Mouse (Mus musculus) embryo, embryonic 10.5 days (tissue): ENCODE results near the gene Lyl1.

ENCODE experiments used
- DNase-seq: peaks from one replicate; pipeline ENCODE4 v3.0.0-alpha.2; 2015; ENCODE audit warnings: low spot score

Lyl1 gene

DNA sequence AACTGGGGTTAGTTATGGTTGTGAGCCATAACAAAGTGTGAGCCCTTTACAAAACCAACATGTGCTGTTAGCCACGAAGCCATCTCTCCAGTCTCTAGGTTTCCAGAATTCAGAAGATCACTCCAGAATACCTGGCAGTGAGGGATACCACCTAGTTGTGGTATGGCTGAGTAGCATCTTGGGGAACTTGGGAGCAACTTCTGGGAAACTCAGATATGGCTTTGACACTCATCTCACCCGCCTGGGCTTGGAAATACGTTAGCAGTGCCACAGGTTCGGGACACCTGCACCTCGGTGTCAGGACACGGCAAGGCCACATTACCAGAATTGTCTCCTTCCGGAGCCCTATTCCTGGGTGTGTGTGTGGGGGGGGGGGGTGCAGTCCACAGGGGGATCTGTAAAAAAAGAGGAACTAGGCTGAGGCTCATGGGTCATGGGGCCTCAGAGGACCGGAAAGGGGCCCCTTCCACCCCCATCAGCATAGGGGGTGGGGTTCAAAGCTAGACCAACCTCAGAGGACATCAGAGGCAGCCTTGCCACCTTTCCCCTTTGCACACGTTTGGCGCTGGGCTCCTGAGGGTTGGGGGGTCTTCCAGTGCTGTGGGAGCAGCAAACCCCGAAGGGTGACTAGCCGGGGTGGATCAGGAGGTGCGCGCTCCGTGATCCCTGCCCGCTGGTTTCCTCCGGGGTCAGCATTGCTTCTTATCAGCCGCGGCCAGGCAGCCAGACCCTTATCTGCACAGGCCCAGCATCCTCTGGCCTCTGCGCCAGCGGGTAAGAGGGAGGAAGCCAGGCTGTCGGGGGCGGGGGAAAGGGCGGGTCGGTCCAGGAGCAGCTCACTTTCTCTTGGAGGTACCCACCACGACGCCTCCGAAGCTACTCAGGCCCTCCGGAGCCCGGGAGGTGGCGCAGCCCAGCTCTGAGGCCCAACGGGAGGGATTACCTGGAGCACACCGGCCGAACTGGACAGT lies at the start of gene Lyl1:
Gene Lyl1 (plus strand): TSS at position 517 of the 971 bp plus-strand sequence.
- peak; percentile 49 for DNase-seq

DNA sequence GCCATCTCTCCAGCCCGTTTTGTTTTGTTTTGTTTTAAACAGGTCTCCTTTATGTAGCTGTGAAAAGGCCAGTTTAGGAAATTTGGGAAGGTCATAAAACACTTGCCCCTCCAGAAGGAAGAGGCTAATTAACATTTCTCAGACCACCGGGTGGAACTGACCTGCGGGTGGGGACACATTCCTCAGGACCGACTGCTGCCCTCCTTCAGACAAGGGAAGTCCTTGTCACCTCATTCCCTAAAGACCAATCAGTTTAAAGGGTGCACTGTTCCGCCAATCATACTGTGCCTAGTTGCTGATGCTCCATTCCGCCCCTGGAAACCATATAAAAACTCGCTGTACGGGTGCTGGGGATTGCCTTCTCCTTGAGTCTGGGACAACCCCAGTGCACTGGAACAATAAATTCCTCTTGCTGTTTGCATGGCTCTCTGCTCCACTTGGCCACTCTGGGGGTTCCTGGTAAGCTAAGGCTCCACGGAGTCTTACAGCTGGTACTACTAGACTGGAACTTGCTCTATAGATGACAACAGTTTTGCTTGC lies 48.1 kb upstream of the Lyl1 start:
- DNase-seq, result peak; percentile 34

DNA sequence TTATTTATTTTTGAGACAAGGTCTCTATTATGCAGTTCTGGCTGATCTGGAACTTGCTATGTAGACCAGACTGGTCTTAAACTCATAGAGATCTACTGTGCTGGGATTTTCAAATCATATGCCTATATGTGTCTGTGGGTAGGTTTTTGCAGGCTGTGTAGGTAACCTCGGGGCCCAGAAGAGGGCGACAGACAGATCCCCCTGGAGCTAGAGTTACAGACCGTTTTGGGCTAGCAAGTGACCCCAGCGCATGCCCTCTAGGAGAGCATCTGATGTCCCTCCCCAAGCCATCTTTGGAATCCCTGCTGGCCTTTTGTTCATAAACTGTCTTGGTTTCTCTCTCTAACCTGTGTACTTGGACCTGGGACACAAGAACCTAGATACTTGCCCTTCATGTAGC lies 46.7 kb upstream of the Lyl1 start:
- peak; percentile 68 for DNase-seq

DNA sequence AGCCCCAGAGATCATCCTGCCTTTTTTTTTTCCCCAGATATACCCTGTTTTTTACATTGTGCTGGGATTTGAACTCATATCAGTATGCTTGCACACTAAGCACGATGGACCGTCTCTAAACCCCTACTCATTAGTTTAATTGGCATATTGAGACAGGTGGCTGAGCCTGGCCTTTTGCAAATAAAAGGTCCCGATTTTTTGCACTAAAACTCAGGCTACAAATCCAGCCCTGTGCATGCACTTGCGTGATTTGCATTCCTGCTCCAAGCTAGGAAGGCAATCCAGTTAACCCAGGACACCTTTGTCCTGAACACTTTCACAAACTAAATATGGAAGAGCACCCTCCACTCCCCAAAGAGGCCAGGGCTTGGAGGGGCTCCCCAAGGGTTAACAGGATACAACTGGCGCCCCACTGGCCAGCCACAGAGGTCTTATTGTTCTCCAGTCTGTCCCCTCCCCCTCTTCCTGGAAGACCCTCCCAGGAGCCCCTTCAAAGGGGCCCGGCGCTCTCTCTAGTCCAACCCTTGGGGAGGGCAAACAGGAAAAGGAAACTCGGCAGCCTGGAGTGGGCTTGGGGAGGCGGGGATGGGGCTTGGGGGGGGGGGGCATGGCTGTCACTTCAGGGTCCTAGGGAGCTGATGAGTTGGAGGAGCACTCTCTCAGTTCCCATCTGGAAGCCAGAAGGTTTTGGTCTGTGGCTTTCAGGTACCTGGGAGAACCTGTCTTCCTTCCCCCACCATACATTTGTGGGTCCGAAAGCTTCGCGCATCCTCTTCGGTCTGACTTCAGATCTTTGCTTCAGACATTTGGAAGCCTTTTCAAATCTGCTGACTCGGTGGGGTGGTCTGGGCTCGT lies 45.7 kb upstream of the Lyl1 start:
- peak; percentile 94 for DNase-seq

DNA sequence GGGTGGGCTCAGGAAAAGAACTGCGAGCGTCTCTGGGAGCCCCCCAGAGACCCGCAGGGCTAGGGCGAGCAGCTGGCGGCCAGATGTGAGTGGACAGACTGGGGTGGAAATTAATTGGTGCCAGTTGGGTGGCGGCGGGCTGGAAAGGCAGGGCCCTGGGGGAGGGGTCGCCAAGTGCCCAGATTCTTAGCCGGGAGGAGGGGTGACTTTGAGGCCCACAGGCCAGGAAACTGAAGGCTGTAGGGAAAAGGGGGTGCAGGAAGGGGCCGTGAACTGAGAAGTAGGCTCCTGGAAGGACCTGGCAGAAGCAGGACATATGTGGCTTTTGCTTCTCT lies 45.1 kb upstream of the Lyl1 start:
- DNase-seq, result peak; percentile 86

DNA sequence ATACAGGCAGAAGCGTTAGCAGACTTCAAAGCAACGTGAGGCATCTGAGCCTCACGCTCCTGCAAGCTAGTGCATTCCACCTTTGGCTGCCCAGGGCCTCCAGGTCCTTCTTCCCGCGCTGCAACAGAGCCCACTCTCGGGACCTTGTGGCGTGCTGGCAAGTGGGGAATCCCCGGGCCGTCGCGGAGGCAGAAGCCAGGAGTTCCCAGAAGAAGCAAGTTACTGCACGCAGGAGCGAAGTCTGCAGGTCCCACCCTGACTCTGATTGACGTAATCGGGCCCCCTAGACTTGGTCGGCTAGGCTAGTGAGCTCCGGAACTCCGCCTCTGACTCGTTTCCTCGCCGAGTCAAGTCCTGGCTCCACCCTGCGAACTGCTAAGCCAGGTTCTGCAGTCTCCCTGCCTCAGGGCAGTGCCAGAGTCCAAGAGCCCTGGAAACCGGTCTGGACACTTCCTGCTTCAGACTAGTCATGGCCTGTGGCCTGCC lies 44.6 kb upstream of the Lyl1 start:
- peak; percentile 88 for DNase-seq

DNA sequence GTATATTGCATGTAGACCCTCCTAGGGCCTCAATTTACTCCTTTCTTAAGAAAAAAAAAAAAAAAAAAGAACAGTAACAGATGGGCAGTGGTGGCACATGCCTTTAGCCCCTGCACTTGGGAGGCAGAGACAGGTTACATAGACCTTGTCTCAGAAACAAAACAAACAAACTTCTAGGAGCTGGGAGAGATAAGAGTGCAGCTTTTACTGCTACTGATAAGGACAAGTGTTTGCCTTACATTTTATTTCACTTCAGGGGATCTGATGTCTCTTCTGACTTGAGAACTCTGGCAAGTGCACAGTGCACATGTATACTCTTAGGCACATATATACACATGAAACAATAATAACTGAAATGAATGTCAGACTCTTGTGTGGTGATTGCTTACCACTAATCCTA lies 44.1 kb upstream of the Lyl1 start:
- DNase-seq, result no peak

DNA sequence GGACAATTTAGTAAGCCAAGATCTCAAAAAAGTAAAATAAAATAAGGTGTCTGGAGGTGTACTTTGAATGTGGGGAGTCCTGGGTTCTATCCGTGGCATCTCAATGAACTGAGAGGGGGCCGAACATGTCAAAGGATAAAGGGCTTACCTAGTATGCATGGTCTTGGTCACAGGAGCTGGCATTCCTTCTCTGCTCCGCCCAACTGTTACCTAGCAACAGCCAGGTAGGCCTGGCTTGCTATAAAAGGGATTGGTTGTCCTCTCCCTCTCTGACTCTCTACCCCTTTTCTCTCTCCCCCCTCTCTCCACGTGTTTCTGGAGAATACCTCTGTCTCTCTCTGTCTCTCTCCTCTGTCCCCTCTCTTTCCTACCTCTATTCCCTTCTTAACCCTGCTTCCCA lies 43.6 kb upstream of the Lyl1 start:
- DNase-seq, result peak; percentile 19

DNA sequence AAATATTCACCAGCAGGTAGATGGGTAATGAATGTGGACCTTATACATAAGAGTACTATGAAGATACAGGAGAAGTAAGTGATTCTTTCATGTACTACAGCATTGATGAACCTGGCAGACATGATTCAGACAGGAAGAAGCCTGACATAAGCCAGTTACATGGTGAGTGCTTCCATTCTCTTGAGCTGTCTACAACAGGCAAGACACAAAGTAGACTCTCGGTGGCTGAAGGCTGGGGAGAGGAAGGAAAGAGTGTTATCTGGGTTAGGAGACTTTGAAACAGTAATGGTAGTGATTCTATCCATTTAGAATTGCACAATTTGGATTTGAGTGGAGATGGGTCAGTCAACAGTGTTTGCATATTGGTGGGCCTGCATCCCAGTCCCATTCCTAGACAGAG lies 42.3 kb upstream of the Lyl1 start:
- DNase-seq, result no peak

DNA sequence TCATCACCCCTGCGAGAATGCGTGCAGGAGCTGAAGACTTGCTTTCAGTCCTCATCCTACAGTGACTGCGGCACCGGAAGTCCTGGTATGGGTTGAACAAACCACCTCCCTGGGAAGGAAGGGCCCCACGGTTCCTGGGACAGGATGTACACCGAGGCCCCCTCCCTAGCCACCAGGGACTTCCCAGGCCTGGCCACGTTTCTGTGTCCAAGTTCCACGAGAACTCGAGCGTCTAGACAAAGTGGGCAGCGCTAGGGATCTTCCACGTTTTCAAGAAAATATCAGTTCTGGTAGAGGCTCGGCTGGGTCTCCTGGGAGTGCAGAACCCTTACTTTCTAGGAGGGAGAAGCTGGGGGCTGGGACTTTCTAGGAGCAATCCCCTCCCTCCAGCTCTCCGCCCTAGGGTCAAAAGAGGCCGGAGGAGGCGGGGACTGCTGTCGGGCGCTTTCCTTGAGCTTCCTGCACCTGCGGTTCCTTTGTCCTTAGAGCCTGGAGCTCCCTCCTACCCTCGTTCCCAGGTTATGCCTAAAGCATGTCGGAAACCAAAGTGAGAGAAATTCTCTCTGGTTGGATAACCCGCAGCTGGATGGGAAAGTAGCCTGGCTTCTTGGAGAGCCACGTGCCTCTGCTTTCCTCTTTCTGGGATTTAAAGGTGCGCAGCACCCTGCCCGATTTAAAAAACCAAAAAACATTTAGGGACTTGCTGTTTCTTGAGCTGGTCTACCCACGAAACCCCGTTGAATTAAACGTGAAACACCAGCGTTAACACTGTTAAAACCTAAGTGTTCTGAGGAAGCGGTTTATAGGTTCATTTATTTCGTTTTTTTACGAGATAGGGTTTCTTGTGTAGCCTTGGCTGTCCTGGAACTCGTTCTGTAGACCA lies 41.1 kb upstream of the Lyl1 start:
- DNase-seq, result peak; percentile 89

DNA sequence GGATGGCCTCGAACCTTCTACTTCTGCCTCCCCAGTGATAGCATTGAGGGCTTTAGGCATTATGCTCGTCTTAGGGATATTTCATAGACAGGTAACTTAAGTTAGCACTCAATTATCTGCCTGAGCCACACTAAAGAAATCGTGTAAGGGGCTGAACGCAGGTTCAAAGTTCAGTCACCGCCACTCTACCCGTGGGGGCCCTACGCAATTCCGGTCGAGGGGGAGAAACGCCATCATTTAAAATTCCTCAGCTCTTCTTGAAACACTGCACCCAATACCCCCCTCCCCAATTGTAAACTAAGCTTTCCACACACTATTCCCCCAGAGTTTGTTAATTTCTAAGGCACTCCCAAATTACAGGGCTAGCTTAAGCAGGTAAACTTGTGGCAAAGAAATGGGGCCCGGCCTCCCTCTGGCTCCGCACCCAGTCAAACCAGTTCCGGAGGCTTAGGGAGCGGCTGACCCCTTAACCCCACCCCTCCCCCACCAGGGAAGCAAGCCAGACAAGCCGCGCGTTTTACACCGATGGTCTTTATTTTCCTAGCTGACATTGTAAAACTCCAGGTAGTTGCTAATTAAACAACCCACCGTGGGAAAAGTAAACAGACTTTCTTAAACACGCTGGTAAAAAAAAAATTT lies 40.3 kb upstream of the Lyl1 start:
- peak; percentile 82 for DNase-seq

DNA sequence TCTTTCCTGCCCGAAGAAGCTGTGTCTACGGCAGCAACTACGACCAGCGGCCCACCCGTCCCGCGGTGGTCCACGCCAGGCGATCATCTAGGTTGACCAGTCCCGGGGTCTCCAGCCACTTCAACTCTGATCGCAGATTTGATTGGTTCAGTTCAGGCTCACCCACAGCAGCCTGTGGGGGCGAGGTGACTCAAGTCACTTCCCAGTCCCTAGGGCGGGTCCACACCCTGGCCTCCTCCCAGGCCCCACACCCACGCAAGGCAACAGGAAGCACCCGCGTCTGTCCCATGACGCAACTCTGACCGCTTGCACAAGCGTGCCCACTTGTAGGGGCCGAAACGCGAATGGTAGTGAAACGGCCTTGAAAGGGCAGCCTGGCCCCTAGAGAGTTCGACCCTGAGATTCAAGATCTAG lies 39.8 kb upstream of the Lyl1 start:
- peak; percentile 72 for DNase-seq

DNA sequence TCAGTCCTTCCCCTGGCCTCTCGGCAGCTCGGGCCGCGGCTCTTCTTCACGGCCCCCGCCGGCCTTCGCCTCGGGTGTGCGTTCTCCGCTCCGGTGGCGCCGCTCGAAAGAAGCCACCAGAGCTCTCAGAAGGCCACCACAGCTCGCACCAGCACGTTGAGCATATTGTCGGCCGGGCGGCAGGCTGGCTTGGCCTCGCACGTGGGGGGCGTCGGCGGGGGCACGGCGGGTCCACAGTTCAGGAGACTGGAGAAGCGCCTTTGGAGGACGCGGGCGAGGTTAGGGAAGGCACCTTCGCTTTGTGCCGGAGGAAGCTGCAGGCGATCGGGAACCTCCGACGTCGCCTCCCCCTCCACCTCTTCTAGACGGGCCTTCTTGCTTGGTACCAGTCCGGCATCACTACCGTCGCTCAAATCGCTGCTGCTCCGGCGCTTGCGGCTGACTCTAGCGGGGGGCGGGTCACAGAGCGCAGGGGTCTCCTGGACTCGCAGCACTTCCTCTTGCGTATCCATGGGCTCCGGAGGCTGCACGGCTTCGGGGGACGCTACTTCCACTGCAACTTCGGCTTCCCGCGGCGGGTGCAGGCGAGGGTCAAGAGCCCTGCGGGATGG lies 39.2 kb upstream of the Lyl1 start:
- peak; percentile 70 for DNase-seq

DNA sequence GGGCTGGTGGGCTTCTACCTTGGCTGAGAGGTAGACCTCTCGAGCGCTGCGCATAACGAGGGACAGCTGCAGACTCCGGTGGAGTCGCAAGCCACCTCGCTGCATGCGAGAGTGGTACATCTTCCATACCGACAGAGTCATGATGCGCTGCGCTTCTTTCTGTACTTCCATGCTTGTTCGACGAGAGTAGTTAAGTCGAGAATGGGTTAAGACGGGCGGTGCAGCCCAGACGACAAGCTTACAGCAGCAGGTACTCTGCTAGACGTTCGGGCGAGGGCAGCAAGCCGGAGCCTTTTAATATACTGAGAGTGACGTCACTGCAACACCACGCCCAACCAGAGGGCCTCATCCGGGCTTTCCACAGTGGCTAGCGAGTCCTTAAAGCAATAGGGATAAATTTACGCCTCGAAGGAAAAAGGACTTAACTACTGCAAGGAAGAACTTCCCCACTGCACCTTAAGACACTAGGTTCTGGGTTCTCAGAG lies 38.6 kb upstream of the Lyl1 start, which contains the start of gene Ier2:
Gene Ier2 (minus strand): TSS at position 272 of the 485 bp plus-strand sequence.
- DNase-seq, result peak; percentile 99

DNA sequence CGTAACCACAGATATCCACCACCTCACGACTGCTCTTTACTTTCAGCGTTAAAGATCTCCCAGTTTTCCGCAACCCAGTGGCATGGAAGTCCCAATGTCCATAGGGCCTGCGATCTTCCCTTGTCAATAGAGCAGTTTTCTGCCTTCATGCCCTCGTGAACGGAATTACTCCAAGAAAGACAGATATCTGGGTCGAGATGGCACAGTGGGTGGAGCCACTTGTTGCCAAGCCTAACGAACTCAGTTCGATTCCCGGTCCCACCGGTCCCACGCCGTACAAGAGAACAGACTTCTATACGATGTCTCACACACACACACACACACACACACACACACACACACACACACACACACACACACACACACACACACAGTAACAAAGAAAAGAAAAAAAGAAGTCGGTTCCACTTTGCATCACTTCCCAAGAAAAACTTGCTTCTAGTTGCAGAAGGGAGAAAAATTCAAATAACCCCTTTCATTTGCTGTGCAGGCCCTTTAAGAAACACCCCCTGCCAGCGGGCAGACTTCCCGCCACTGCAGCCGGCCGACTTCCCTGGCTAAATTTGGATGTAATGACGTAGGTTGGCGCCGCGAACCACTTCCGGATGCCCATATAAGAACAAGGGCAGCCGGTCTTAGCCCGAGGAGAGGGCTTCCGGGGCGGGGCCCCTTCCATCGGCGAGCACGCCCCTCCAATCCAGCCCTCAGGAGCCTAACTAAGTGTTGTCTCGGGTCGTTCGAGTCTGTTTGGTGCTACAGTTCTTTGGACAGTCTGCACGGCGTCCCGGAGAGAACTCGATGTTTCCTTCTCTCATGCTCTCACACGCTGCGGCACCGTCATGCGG lies 37.6 kb upstream of the Lyl1 start:
- peak; percentile 99 for DNase-seq

DNA sequence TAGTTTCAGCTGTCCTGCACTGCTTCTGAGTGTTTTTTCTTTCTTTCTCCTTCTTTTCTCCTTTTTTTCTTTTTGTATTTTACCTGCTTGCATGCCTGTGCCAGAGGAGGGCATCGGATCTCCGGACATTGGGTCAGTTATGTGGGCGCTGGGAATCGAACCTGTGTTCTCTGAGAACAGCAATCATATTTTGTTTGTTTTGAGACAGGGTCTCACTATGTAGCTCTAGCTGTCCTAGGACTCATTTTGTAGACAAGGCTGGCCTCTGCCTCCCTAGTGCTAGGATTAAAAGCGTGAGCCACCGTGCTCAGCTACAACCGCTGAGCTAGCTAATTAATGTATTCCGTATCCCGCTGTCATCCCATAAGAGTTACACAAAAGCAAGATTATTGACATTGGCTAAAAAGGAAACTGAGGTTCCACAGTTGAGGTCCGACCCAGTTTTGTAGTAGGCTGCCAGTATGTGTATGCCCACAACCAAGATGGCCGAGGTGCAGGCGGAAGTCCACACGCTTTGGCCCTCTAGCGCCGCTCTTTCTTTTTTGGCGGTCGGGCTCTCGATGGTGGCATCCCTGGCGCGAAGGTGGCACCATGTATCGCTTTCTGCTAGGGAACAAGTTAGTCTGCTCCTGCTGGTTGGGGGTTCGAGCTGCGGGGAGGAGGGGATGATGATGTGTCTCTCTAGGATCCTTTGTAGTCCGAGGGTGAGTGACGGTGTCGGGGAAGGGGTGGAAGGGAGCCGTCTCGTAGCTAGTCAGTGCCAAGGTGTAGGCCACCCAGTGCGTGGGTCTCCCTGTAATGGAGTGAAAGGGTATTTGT lies 36.5 kb upstream of the Lyl1 start:
- peak; percentile 88 for DNase-seq

DNA sequence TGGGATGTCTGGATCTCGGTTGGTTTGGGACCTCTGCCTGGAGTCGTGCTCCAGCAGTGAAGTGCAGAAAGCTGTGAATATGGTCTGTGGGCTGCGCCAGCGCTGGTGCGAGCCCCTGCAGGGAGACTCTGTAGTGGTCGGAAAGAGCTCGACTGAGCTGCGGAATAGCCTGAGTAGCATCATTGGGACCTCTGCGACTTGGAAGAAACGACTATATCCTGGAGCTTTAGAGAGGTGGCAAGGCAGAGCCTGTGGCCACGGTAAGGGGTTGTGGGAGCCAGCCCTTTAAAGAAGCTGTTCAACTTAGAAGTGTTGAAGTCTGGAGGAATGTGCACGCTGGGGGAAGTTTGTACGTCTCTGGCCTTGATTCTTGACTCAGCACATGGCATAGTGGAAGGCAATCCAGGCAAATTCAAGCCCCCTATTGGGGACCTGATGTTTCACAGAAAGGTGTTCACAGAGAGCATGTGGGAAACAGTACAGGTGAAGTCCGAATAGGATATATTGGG lies 35.8 kb upstream of the Lyl1 start:
- peak; percentile 71 for DNase-seq

DNA sequence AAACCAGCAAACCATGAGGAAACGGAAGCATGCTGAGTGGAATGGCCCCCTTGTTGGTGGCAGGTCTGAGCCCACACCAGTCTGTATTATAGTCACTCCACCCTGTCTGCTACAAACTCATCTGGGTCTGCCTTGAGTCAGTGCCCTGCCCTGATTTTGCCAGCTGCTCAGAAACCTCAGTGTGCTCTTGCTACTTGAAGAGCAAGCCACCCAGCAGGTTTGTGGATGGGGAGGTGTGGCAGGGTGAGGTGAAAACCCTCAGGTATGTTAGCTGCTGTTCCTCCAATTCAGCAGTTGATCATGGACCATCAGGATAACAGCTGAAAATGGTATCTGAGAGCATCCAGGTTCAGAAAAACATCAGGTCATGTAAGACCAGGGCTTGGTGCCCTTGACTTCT lies 33.2 kb upstream of the Lyl1 start:
- DNase-seq, result no peak
